Mouse (Mus musculus) intestine, embryonic 15.5 days (tissue): ENCODE results near the gene Atp6v1g1. TPM values are rescaled to one million over a fixed set of nuclear protein-coding genes. Genes with fewer than 3 reads are reported as not detected.
A peak's percentile ranks its signal among the peaks of the same experiment; 100 is the strongest.

Source experiments
- ATAC-seq: fragments of 200-750 bp; cut with Nextera tagmentation; 2 replicates; pipeline ENCODE4 v1.8.0; 2017; ENCODE audit warnings: moderate TSS enrichment, moderate library complexity
- H3K27ac ChIP-seq: fragments of 300-500 bp; sonication (generic); 2 replicates; pipeline ENCODE4 v1.5.1; 2015; ENCODE audit warnings: mild to moderate bottlenecking, inconsistent platforms
- H3K27me3 ChIP-seq: fragments of 300-500 bp; sonication (generic); replicated peaks from 2 replicates; pipeline ENCODE4 v1.6.1; 2015; ENCODE audit warnings: inconsistent platforms
- H3K36me3 ChIP-seq: fragments of 300-500 bp; sonication (generic); 2 replicates; pipeline ENCODE4 v1.6.1; 2015; ENCODE audit warnings: inconsistent platforms
- H3K4me1 ChIP-seq: fragments of 300-500 bp; sonication (generic); replicated peaks from 2 replicates; pipeline ENCODE4 v1.6.1; 2015; ENCODE audit warnings: inconsistent platforms
- H3K4me2 ChIP-seq: fragments of 300-500 bp; sonication (generic); replicated peaks from 2 replicates; pipeline ENCODE4 v1.6.1; 2015; ENCODE audit warnings: mild to moderate bottlenecking, inconsistent platforms
- H3K4me3 ChIP-seq: fragments of 300-500 bp; sonication (generic); replicated peaks from 2 replicates; pipeline ENCODE4 v1.5.1; 2015; ENCODE audit warnings: inconsistent platforms
- H3K9ac ChIP-seq: fragments of 300-500 bp; sonication (generic); 2 replicates; pipeline ENCODE4 v1.6.1; 2015; ENCODE audit warnings: inconsistent platforms
- H3K9me3 ChIP-seq: fragments of 300-500 bp; sonication (generic); 2 replicates; pipeline ENCODE4 v1.6.1; 2016; ENCODE audit warnings: inconsistent platforms
- WGBS: fragments of 180-500 bp; shearing (Covaris S2); methylation state at CpG from one replicate; pipeline ENCODE4 v1.1.7; 2015; 5-methylcytosine and 5-hydroxymethylcytosine counted together
- polyA plus RNA-seq: library from polyadenylated mRNA; unstranded; fragments of >200 nt; fragmentation: Nextera tagmentation; extraction: Ambion mirVana; gene quantifications from 2 replicates; pipeline ENCODE4 v1.2.1, GENCODE M21; 2015

Atp6v1g1 gene
- polyA plus RNA-seq, 1 experiment from 2014 or later: 316 TPM

DNA sequence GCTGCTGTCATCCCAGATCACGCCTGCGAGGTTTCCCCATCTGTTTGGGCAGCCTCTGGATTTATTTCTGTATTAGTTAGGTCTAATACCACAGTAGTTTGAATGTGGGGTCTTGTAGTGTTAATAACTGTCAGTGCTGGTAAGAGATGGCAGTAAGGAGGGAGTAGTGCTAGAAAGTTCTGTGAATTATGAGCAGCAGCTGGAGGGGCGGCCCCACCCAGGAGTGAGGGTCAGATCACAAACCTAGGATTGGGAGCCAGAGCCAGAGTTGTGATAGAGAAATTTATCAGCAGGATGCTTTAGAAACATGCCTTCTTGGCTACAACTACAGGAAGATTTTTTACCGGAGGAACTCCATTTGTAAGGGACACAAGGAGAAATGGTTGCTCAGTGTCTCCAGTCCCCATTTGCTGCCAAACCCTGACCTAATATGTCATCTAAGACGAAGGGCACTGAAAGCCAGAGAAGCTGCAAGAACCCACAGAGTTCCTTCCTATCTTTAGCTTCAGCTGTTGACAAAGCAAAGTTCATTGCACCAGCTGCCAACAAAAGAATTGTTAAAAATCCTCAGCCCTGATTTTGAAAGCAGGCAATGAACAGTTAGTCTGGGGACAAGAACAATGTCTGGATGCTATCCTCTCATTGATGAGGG lies 50.0 kb downstream of the Atp6v1g1 start:
- ATAC-seq: no peak
- Histone ChIP-seq H3K9ac (no peak overlapping the region), H3K4me3 (no peak overlapping the region), H3K4me2 (no peak overlapping the region), H3K36me3 (no peaks in the 10 kb centered on the region), H3K27me3 (no peaks in the 10 kb centered on the region), H3K27ac (peak overlapping the region; percentile 32; the same call in 1 of the 2 replicates), H3K4me1 (peaks cover 18% of the 10 kb centered on the region), H3K9me3 (no peaks in the 10 kb centered on the region)
- 51% methylated on average over 5 of the region's 5 CpGs for WGBS

DNA sequence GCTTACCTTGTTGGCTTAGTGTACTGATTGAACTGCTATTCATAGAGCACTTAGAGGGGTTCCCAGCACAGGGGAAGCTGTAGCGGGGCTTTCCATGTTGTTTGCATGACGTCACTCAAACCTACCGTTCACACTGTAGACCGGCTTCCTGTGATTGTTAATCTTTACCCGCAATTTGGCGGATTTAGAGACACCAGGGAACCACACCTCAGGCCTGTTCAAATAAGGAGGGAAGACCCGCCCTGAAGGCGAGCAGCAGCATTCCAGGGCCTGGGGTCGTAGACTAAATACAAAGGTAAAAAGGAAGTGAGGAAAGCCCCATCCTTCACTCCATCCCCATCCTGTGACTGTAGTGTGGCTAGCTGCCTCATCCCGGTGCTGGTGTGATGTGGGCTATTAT lies 50.7 kb downstream of the Atp6v1g1 start:
- H3K4me3 ChIP-seq: no peak overlapping the region
- H3K4me1 ChIP-seq: peaks cover 18% of the 10 kb centered on the region
- H3K4me2 ChIP-seq: no peak overlapping the region
- H3K9me3 ChIP-seq: no peaks in the 10 kb centered on the region
- WGBS: 45% methylated on average over 10 of the region's 10 CpGs
- ATAC-seq: peak; percentile 19; the same call in 1 of the 2 replicates
- H3K27me3 ChIP-seq: no peaks in the 10 kb centered on the region
- no peak overlapping the region for H3K27ac ChIP-seq
- no peak overlapping the region for H3K9ac ChIP-seq
- no peaks in the 10 kb centered on the region for H3K36me3 ChIP-seq

DNA sequence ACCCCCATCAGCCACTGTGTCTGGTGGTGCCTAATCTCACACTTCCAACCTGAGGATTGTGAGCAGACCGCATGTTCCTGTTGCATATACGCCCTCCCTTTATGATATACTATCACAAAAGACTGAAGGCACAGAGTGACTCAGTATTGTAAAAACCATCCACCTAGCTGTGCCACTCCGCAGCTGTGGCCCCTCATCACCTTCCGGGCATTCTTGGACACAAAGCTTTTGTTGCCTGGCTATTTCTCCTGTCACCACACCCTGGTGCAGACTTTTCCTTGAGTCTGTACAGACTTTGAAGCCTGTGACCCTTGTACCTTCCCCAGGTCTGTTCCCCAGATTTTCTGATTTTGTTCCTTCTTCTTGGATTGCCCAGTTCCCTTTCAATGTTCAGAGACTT lies 51.4 kb downstream of the Atp6v1g1 start:
- ATAC-seq: peak; percentile 73
- WGBS: 68% methylated on average over 4 of the region's 4 CpGs
- Histone ChIP-seq H3K36me3 (no peaks in the 10 kb centered on the region), H3K27ac (no peak overlapping the region), H3K4me3 (no peak overlapping the region), H3K9ac (no peak overlapping the region), H3K27me3 (no peaks in the 10 kb centered on the region), H3K9me3 (no peaks in the 10 kb centered on the region), H3K4me2 (no peak overlapping the region), H3K4me1 (peaks cover 18% of the 10 kb centered on the region)

Other genes with a start within 250 kb of the Atp6v1g1 start
- not detected in 2 replicates for gene Orm1, start 200.2 kb upstream of the Atp6v1g1 start, polyA plus RNA-seq
- not detected in 2 replicates for gene Orm3, start 188.6 kb upstream of the Atp6v1g1 start, polyA plus RNA-seq
- gene Orm2, start 182.3 kb upstream of the Atp6v1g1 start, polyA plus RNA-seq: not detected in 2 replicates
- 5.6 and 6.5 TPM in 2 replicates for gene Akna, start 141.4 kb upstream of the Atp6v1g1 start, polyA plus RNA-seq
- 4.0 and 4.6 TPM in 2 replicates for gene Whrn, start 48.8 kb upstream of the Atp6v1g1 start, polyA plus RNA-seq
- gene Tmem268, start 14.0 kb downstream of the Atp6v1g1 start, polyA plus RNA-seq: 12.8 and 14.0 TPM in 2 replicates
- gene Gm11213, start 60.5 kb downstream of the Atp6v1g1 start, polyA plus RNA-seq: not detected in 2 replicates
- not detected in 2 replicates for gene Tex48, start 77.7 kb downstream of the Atp6v1g1 start, polyA plus RNA-seq
- gene Gm11214, start 118.6 kb downstream of the Atp6v1g1 start, polyA plus RNA-seq: not detected in 2 replicates
- gene Tnfsf15, start 200.3 kb downstream of the Atp6v1g1 start, polyA plus RNA-seq: 0.16 and 0.28 TPM in 2 replicates